Mouse (Mus musculus) forebrain, embryonic 10.5 days (tissue): ENCODE measurements around the gene Donson. TPM values are rescaled to one million over a fixed set of nuclear protein-coding genes. Genes with fewer than 3 reads are reported as not detected.

ENCODE experiments used
- DNase-seq: peaks from one replicate; pipeline ENCODE4 v3.0.0-alpha.2; 2017; ENCODE audit warnings: low spot score; ENCODE audit errors: extremely low spot score
- H3K27ac ChIP-seq: fragments of 300-500 bp; sonication (generic); 2 replicates; pipeline ENCODE4 v1.5.1; 2016; ENCODE audit warnings: mild to moderate bottlenecking
- H3K27me3 ChIP-seq: fragments of 300-500 bp; sonication (generic); 2 replicates; pipeline ENCODE4 v1.6.1; 2016; ENCODE audit warnings: mild to moderate bottlenecking; ENCODE audit not compliant: poor library complexity, severe bottlenecking
- H3K36me3 ChIP-seq: fragments of 300-500 bp; sonication (generic); replicated peaks from 2 replicates; pipeline ENCODE4 v1.6.1; 2016; ENCODE audit warnings: mild to moderate bottlenecking, moderate library complexity
- H3K4me1 ChIP-seq: fragments of 300-500 bp; sonication (generic); 2 replicates; pipeline ENCODE4 v1.6.1; 2016
- H3K4me3 ChIP-seq: fragments of 300-500 bp; sonication (generic); 2 replicates; pipeline ENCODE4 v1.5.1; 2016; ENCODE audit warnings: mild to moderate bottlenecking, moderate library complexity
- H3K9me3 ChIP-seq: fragments of 300-500 bp; sonication (generic); 2 replicates; pipeline ENCODE4 v1.6.1; 2016; ENCODE audit warnings: mild to moderate bottlenecking, moderate library complexity
- WGBS: fragments of 180-500 bp; shearing (Covaris S2); methylation state at CpG from one replicate; pipeline ENCODE4 v1.1.7; 2016; 5-methylcytosine and 5-hydroxymethylcytosine counted together
- polyA plus RNA-seq: library from polyadenylated mRNA; unstranded; fragments of >200 nt; fragmentation: Nextera tagmentation; extraction: Ambion mirVana; gene quantifications from 2 replicates; pipeline ENCODE4 v1.2.1, GENCODE M21; 2016

The Donson gene
- polyA plus RNA-seq, result 34.3 and 38.1 TPM in 2 replicates

- Histone ChIP-seq H3K9me3 (no peaks in the 10 kb centered on the region), H3K4me1 (peaks cover 32% of the 10 kb centered on the region), H3K36me3 (peaks cover 37% of the 10 kb centered on the region), H3K27me3 (no peaks in the 10 kb centered on the region), H3K27ac (peak within 1 kb of the TSS; percentile 96), H3K4me3 (peak within 1 kb of the TSS; percentile 95)
- under 1% methylated on average over 66 of the region's 71 CpGs for WGBS
- DNase-seq, result peak; percentile 91
Observed at GRCm38 (mm10) chr16:91688619-91689334, at the start of gene Donson. Gene Donson, minus strand, starts transcription at chr16:91688770.

GRCm38 (mm10) chr16:91736046-91736816, 47.7 kb upstream of the Donson start:
- peaks cover 8% of the 10 kb centered on the region for H3K36me3 ChIP-seq
- 80% methylated on average over 7 of the region's 7 CpGs for WGBS
- H3K27ac ChIP-seq, result no peak overlapping the region
- peaks cover 73% of the 10 kb centered on the region for H3K4me1 ChIP-seq
- no peak overlapping the region for H3K4me3 ChIP-seq
- no peak for DNase-seq
- H3K9me3 ChIP-seq, result no peaks in the 10 kb centered on the region
- H3K27me3 ChIP-seq, result no peaks in the 10 kb centered on the region

GRCm38 (mm10) chr16:91734771-91735170, 46.2 kb upstream of the Donson start:
- no peak for DNase-seq
- no peaks in the 10 kb centered on the region for H3K36me3 ChIP-seq
- WGBS, result 71% methylated on average over 5 of the region's 5 CpGs
- H3K27ac ChIP-seq, result no peak overlapping the region; the same call in 1 of the 2 replicates
- no peak overlapping the region for H3K4me3 ChIP-seq
- H3K27me3 ChIP-seq, result no peaks in the 10 kb centered on the region
- H3K9me3 ChIP-seq, result no peaks in the 10 kb centered on the region
- H3K4me1 ChIP-seq, result peaks cover 69% of the 10 kb centered on the region

GRCm38 (mm10) chr16:91732816-91733215, 44.2 kb upstream of the Donson start:
- Histone ChIP-seq H3K27me3 (no peaks in the 10 kb centered on the region), H3K36me3 (no peaks in the 10 kb centered on the region), H3K4me3 (no peak overlapping the region), H3K9me3 (no peaks in the 10 kb centered on the region), H3K27ac (no peak overlapping the region), H3K4me1 (peaks cover 62% of the 10 kb centered on the region)
- WGBS, result 84% methylated on average over 2 of the region's 2 CpGs
- DNase-seq, result no peak

- H3K36me3 ChIP-seq, result no peaks in the 10 kb centered on the region
- H3K27me3 ChIP-seq, result no peaks in the 10 kb centered on the region
- peaks cover 53% of the 10 kb centered on the region for H3K4me1 ChIP-seq
- H3K27ac ChIP-seq, result peak overlapping the region; percentile 96
- under 1% methylated on average over 11 of the region's 11 CpGs for WGBS
- H3K4me3 ChIP-seq, result peak overlapping the region; percentile 97
- H3K9me3 ChIP-seq, result no peaks in the 10 kb centered on the region
- DNase-seq, result no peak
Observed at GRCm38 (mm10) chr16:91730446-91730845, 41.9 kb upstream of the Donson start.

- Histone ChIP-seq H3K4me3 (peak overlapping the region; percentile 97), H3K27ac (peak overlapping the region; percentile 96), H3K4me1 (peaks cover 48% of the 10 kb centered on the region), H3K9me3 (no peaks in the 10 kb centered on the region), H3K27me3 (no peaks in the 10 kb centered on the region), H3K36me3 (peaks cover under 1% of the 10 kb centered on the region; the same call in 1 of the 2 replicates)
- WGBS, result under 1% methylated on average over 44 of the region's 44 CpGs
- peak; percentile 68 for DNase-seq
Observed at GRCm38 (mm10) chr16:91729821-91730441, 41.4 kb upstream of the Donson start.

- no peaks in the 10 kb centered on the region for H3K9me3 ChIP-seq
- H3K36me3 ChIP-seq, result peaks cover 9% of the 10 kb centered on the region; the same call in 1 of the 2 replicates
- WGBS, result under 1% methylated on average over 33 of the region's 33 CpGs
- peaks cover 40% of the 10 kb centered on the region for H3K4me1 ChIP-seq
- no peaks in the 10 kb centered on the region for H3K27me3 ChIP-seq
- H3K4me3 ChIP-seq, result peak within 1 kb of the TSS; percentile 97
- DNase-seq, result peak; percentile 98
- peak within 1 kb of the TSS; percentile 96 for H3K27ac ChIP-seq
Observed at GRCm38 (mm10) chr16:91729066-91729482, 40.5 kb upstream of the Donson start, which contains the start of gene Itsn1. Gene Itsn1, plus strand, starts transcription at chr16:91729281.

- Histone ChIP-seq H3K4me1 (peaks cover 38% of the 10 kb centered on the region), H3K36me3 (peaks cover 10% of the 10 kb centered on the region; the same call in 1 of the 2 replicates), H3K9me3 (no peaks in the 10 kb centered on the region), H3K4me3 (peak within 1 kb of the TSS; percentile 97), H3K27ac (peak within 1 kb of the TSS; percentile 96), H3K27me3 (no peaks in the 10 kb centered on the region)
- peak; percentile 97 for DNase-seq
- 3% methylated on average over 46 of the region's 46 CpGs for WGBS
Observed at GRCm38 (mm10) chr16:91728123-91729065, 39.8 kb upstream of the Donson start, which contains the start of gene Cryzl1. Gene Cryzl1, minus strand, starts transcription at chr16:91728975.

GRCm38 (mm10) chr16:91727433-91727832, 38.9 kb upstream of the Donson start:
- H3K27me3 ChIP-seq, result no peaks in the 10 kb centered on the region
- WGBS, result 92% methylated on average over 15 of the region's 15 CpGs

GRCm38 (mm10) chr16:91724247-91724646, 35.7 kb upstream of the Donson start:
- WGBS, result 49% methylated on average over 3 of the region's 3 CpGs
- Histone ChIP-seq H3K27ac (no peak overlapping the region), H3K27me3 (no peaks in the 10 kb centered on the region), H3K4me1 (peaks cover 19% of the 10 kb centered on the region), H3K4me3 (no peak overlapping the region), H3K9me3 (no peaks in the 10 kb centered on the region), H3K36me3 (peaks cover 28% of the 10 kb centered on the region)
- DNase-seq, result peak; percentile 49

More at GRCm38 (mm10) chr16:91727433-91727832, 38.9 kb upstream of the Donson start:
- Histone ChIP-seq H3K4me3 (peak overlapping the region; percentile 97), H3K27ac (no peak overlapping the region), H3K4me1 (peaks cover 39% of the 10 kb centered on the region), H3K36me3 (peaks cover 10% of the 10 kb centered on the region; the same call in 1 of the 2 replicates), H3K9me3 (no peaks in the 10 kb centered on the region)
- no peak for DNase-seq

- Histone ChIP-seq H3K36me3 (peaks cover 75% of the 10 kb centered on the region), H3K9me3 (no peaks in the 10 kb centered on the region), H3K4me3 (no peak overlapping the region), H3K27ac (peak overlapping the region; percentile 8; the same call in 1 of the 2 replicates), H3K27me3 (no peaks in the 10 kb centered on the region), H3K4me1 (peaks cover 1% of the 10 kb centered on the region; the same call in 1 of the 2 replicates)
- no peak for DNase-seq
- 90% methylated on average over 4 of the region's 4 CpGs for WGBS
Observed at GRCm38 (mm10) chr16:91717399-91717798, 28.8 kb upstream of the Donson start.
